Mouse (Mus musculus): ENCODE results near the gene Kcnb1.
"Not testable (repeated sequence)": the region's sequence is repeated elsewhere in the genome, so short reads cannot be mapped to it uniquely, and the experiment has no call there.

The Kcnb1 gene

DNA sequence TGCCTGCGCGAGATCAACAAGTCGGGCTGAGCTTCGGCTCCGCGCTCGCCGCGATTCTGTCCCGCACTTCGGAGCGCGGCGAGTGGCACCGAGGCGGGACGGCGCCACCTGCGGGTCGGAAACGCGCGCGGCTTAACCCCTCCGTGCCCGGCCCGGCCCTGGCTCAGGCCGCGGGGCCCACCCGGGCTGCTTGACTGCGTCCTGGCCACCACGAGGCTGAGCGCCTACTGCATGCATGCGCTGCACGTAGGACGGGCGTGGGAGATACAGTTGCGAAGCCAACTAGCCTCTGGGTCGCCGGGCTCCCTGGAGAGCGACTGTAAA, at the start of gene Kcnb1:
Kcnb1 (minus strand) TSS at position 80 of the 324 bp plus-strand sequence.
- peak; percentile 81 to 85 for DNase-seq

DNA sequence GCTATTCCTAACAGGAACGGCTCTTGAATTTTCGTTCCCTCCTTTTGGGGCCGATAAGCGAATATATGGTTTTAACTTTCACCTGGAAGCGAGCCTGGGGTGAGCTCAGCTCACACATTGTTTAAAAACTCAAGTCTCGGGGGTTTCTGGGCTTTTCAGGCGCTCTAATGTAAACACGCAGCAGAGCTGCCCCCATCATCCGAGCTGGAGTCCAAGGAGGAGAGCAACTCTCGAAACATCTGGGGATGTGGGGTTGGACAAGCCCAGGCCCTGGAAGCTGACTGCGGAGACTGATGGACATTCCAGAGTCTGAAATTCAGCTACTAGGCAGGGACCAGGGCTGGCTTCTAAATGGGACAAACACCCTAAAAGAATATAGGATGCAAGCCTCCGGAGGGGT, 49.3 kb upstream of the Kcnb1 start:
- DNase-seq, result no peak

DNA sequence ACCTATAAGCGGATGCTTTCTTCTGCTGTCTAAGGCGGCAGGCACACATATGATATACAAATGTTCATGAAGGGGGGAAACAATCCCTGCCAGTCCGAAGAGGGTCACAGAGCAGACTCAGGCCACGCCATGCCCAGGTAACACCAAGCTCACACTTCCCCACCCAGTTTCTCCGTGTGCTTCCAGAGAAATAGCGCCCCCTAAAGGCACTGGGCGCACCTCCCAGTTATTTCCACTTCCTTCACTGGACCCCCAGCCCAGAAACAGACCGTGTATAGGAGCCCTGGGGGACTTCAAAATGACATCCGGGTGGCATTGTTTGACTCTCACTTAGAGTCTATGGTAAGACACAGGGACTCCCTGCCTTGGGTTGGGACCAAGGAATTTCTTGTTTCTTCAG, 47.3 kb upstream of the Kcnb1 start:
- no peak for DNase-seq

DNA sequence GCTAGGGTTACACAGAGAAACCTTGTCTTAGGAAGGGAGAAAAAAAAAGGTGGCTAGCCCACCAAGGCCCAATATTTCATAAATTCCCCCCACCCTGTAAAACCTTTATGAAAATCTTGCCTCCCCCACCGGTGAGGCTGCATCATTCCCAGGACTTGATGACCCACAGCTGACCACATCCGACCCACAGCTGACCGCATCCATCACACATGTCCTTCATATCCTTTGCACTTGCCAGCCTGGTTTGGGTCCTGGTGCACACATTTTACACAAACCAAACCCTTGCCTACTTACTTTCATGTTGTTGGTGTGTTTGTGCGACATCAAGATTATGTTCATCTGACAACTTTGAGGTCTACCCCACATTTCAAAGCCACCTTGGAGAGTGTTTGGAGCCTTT, 46.2 kb upstream of the Kcnb1 start:
- no peak for DNase-seq

DNA sequence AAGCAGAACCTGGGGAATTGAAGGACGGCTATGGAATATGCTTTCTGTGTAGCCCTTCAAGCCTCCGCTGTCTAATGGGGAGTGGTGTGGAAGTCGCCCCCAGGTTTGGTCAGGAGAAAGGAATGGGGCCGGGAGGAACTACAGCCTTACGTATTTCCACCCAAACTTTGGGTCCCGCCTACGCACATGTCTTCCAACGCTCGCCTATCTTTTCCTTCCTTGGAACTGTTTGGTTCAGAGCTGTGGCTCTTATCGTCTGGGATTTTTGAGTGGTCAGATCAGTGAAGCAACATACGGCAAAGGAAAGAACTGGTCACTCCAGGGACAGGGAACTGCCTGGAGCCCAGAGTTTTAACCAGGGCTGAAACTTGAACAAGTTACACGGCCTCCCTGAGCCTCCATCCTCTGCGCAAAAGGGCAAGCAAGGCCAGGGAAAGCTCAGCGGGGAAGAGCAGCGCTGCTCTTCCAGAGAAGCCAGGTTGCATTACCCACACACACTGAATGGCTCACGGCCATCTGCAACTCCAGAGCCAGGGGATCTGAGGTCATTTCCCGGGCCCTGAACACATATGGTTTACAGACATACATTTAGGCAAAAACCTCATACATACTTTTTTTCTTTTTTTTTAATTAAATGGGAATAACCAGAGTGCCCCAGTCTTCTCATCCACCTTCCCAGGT, 45.5 kb upstream of the Kcnb1 start:
- peak; percentile 48 to 57 for DNase-seq

DNA sequence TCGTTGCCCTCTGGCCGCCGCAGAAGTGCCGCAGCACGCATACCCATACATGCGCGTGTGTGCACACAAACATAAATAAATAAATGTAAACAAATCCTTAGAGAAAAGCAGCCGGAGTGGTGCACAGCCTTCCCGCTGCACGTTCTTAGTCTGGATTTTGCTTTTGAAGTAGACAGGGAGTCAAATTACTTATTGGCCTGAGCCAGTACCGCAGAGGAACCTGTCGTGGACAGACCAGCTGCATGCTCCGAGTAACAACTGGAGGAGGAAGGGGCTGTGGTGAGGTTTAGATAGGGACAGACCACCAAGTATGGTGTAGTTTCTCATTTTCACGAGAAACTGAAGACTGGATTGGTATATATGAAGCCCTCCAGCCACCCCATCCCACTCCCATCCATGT, 43.8 kb upstream of the Kcnb1 start:
- no peak for DNase-seq

DNA sequence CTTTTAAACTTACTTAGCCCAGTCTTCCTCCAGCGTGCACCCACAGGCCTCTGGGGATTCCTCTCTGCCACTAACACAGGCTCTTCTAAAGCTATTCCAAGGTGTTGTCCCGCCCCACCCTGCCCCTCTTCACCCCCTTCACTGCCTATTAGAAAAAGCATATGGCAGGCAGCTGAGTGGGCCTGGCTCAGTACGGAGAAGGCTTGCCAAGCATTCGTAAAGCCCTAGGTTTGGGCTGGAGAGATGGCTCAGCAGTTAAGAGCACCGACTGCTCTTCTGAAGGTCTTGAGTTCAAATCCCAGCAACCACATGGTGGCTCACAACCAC, 43.0 kb upstream of the Kcnb1 start:
- DNase-seq, result no peak

DNA sequence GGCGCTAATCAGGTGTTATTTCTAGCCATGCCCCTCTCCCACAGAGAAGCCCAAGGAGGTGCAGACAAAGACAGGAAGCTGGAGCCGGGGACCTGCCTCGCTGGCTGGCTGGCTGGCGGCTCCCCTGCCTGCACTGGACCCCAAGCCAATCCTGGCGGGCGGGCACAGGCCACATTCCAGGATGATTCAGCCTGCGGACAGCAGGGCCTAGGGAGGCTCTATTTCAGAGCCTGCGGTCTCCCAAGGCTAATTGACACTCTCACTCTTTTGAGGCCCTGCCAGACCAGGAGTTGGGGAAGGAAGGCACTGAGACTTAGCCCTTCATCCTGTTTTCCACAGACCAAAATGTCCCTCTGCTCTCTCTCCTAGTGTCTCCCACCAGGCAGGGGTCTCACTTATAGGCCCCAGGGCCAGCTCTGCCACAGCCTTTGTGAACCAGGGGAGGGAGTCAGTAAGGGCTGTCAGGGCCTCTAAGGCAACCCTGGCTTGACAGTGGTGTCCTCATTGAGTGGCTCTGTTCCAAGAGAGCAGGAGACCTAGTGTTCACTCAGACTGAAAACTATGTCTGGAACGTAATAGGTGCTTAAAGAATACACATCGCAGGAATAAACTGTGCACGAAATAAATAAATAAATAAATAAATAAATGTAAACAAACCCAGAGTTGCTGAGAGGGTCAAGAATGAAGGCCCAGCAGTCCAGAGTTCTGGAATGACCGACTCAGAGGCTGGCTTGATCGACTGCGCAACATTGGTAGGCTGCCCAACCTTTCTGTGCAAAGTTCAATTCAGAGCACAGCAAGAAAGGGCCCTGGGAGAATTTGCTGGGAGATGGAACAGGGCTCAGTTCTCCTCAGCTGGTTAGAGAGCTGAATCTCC, 42.4 kb upstream of the Kcnb1 start:
- peak; percentile 34 to 61 for DNase-seq

DNA sequence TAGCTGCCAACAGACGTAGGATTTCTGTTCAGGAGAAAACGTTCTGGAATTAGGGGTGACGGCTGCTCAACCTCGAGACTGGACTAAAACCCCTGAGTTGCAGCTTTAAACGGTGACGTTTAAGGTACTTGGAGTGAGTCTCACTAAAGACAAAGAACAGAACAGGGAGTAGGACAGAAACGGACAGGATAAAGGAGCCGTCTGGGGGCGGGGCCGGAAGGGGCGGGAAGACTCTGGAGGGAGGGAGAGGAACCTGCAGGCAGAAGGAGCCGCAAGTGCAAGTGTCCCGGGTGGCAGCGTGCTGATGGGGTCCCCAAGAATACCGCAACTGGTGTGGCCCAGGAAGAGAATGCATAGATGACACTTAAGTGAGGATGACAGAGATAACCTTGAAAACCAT, 40.6 kb upstream of the Kcnb1 start:
- peak in 1 of 2 experiments; percentile 29 for DNase-seq

DNA sequence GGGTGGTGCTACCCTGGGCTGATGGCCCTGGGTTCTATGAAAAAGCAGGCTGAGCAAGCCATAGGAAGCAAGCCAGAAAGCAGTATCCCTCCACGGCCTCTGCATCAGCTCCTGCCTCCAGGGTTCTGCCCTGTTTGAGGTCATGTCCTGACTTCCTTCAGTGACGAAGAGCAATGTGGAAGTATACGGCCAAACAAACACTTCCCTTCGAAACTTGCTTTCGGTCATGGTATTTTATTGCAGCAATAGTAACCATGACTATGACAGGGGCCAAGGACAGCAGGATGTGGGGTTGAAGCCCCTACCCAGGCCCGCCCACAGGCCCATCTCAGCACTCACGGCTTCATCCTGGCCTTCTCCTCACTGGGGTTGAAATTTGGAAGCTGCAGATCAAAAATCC, 35.0 kb upstream of the Kcnb1 start:
- DNase-seq, result no peak

DNA sequence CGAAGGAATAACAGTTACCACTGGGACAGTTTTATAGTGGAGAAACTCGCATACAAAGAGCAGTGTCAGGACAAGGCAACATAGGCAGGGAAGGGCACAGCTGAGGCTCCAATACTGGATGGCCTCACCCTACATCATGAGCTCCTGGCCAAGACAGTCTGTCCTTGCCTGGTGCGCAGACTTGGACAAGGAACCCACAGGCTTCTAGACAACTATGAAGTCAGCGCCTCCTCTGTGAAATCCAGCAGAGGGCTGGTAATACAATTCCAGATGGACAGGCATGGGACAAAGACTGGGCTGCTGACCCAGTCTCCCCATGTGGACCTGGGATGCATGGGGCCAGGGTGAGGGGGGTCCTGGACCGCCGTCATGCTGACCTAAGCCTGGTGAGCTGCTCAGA, 34.2 kb upstream of the Kcnb1 start:
- no peak for DNase-seq

DNA sequence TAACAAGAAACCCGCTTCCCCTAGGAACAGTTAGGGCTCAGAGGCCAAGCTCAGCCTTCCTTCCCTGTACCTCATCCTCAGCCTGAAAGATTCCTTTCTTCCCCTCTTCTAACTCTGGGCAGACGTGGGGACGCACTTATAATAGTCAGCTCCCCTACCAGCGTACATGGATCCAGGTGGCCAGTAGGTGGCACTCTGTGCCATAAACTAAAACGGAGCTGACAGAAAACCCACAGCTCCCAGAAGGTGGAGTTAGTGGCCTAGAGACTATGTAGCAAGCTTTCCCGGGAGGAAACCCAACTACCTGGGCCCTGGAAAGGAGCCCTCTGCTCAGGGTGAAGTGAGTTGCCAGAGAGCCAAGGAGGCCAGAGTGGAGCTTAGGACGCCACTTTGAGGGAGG, 32.2 kb upstream of the Kcnb1 start:
- peak; percentile 89 to 90 for DNase-seq

DNA sequence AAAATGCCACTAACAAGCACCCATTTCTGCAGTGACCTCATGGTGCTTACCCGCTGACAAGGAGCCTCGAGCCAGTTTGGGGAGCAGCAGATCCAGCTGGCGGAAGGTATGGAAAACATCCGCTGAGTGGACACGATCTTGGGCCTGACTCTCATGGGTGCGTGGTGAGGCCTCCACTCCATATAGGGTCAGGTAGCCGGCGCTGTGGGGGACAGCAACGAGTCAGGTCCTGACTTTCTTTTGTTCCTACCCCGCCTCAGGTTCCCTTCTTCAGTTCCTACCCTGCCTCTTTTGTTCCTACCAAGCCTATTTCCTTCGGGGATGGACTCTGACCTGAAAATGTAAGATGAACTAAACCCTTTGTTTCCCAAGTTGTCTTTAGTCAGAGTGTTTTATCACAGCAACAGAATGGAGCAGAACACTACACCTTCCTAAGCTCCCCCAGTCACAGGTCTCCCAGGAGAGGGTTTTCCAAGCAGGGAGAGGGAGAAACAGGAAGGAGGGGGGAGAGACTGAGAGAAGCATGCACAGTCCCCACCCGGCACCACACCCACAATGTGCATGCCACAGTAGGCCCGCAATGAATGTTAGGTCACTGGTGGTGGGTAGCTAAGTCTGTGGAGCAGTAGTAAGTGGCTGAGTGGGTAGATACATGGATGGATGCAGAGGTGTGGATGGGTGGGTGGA, 31.3 kb upstream of the Kcnb1 start:
- no peak for DNase-seq

DNA sequence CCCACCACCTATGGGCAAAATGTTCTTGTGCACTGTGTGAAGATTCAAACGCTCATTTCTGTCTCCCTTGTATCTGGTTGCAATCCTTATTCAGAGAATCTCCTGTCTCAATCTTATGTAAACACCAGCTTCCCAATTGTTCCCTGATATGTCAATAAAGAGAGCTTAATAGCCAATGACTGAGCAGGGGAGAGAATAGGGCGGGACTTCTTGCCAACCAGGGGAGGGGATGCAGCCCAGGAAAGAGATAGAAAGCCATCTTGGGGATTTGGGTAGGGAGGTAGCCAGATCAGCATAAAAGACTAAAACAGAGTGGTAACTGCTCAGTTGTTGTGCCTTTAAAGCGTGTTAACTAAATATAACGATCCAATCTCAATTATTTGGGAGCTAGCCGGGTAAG, 30.8 kb upstream of the Kcnb1 start:
- DNase-seq, result no peak

DNA sequence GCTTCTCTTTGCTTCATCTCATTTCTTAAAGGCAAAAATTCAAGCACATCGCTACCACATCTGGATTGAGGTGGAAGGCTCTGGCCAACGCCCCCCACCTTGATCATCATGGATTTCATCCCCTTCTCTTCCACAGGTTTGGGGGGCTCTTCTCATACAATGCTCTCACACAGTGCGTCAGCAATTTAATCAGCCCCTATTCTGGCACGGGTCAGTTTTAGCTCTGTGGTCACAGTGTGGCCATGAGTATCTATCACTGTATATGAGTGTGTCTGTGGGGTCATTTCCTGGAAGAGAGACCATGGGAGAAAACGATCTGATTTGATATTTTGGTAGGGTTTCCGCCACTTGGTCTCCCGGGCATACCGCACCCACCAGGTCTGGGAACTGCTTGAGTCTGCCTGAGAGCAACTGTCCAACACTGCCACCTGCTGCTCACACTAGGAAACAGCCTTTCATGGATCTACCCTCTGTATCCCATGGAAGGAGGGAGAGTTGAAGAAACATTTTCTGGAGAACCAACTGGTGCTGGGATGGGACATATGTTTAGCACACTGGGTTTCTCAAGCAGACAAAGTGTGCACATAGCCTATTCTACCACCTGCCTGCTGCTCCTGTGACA, 29.3 kb upstream of the Kcnb1 start:
- peak; percentile 94 for DNase-seq

DNA sequence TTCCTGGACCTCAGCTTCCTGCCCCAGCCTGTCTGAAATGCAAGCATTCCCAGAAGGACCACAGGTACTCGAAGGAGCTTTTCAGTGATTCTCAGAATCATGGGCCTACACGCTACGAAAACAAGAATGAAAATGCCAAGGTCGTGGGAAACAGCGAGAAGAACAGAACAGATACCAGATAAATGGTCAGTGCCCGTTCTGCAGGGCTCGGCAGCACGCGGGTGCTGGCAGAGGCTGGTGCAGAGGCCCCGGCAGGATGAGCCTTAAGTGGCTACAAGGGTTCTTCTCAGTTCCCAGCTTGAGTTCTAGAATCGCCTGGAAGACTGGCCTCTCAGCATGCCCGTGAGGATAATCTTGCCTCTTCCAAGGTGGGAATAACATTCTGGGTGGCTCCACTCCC, 23.7 kb upstream of the Kcnb1 start:
- no peak for DNase-seq

DNA sequence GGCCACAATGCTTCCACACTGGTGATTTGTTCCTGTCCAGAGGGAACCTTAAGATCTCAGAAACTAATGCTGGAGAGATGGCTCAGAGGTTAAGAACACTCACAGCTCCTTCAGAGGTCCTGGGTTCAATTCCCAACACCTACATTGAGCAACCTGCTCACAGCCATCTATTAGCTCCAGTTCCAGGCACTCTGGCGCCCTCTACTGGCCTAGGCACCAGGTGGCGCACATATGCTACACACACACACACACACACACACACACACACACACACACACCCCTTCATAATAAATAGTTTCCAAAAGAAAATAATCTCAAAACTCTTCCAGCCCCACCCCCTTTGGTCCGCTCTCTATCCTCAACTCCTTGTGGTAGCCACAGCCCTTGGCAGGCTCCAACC, 23.1 kb upstream of the Kcnb1 start:
- DNase-seq, result peak; percentile 56 to 62

DNA sequence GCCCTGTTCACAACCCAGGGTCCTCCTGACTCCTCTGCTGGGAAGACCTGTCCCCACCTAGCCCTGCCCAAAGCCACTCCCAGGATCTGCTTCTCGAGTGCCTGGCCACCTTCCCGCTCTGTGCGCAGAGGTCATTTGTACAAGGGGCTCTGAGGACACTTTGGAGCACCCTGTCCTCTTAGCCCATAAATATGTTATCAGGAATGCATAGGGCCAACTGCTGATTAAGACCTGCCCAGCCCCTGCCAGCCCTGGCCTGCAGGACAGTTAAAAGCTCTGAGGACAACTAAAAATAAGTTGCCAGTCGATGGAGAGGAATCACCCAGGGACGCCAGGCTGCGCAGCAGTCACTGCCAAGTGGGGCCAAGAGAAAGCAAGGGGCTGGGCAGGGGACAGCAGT, 22.6 kb upstream of the Kcnb1 start:
- no peak for DNase-seq

DNA sequence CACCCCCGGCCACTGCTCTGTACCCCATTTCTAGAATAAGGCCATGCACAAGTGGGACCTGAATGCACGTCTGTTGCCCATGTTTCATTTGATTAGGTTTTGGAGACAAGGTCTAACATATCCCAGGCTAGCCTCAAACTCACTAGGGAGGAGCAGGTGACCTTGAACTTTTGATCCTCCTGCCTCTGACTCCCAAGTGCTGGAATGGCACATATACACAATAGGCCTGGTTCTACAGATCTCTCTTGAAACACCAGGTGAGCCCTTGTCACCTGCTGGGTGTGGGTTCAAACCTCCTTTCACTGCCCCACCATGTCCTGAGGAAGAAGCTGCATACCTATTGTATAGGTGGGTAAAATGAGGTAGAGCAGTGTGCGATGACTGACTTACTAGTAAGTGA, 22.1 kb upstream of the Kcnb1 start:
- DNase-seq, result no peak

DNA sequence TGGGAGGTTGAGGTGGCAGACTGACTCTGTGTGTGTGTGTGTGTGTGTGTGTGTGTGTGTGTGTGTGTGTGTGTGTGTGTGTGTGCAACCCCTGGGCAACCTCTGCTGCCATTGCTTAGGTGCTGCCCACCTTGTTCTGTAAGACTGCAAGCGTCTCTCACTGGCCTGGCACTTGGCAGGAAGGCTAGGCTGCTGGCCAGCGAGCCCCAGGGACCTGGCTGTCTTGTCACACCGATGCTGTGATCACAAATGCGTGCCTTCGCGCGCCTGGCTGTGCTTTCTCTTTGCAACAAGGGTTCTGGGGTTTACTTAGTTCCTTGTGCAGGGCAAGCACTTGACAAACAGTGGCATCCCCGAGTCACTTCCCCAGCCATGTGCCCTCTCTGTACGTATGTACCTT, 19.9 kb upstream of the Kcnb1 start:
- peak; percentile 93 to 95 for DNase-seq

DNA sequence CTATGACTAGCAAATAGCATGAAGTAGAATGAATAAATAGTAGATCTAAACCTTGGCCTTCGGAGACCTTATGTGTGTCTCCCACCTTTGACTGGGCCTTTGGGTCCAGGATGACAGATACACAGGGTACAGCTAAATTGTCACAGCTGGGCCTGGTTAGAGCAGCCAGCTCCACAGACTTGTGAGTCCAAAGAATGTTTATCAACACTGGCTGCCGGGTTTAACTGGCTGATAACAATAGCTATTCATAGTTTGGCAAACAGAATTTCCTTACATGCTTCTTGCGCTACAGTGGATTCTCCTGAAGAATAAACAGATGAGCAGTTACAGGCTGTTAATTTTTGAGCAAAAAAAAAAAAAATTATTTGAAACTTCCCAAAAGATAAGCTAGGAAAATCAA, 19.0 kb upstream of the Kcnb1 start:
- DNase-seq, result no peak

DNA sequence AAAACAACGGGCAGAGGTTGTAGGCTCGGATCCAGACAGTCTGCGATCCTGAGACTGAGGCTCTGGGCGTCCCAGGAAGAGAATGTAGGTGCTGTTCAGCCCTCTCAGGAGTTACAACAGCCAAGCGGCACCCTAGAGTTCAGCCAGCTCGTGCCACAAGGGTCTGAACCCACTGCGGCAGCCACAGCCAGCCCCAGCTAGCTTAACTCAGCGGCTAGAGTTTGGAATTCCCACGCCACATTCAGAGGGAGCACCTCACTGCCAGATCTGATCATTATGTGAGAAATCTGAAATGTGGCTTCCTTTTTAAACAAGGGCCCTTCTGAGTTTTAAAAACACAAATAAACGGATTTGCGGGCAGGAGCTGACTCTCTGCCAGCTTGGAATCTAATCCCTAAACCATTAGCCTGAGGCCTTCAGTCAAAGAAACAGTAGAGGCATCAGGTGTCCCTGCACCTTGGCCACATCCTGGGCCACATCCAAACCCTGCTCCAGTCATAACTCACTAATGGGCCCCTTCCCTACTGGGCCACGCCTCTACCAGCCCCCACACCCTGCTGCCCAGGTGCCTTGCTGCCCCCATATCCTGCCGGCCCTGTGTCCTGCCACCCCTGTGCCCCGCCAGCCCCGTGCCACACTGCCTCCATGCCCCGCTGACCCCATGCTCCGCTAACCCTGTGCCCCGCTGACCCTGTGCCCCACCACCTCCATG, 16.1 kb upstream of the Kcnb1 start:
- DNase-seq, result no peak

DNA sequence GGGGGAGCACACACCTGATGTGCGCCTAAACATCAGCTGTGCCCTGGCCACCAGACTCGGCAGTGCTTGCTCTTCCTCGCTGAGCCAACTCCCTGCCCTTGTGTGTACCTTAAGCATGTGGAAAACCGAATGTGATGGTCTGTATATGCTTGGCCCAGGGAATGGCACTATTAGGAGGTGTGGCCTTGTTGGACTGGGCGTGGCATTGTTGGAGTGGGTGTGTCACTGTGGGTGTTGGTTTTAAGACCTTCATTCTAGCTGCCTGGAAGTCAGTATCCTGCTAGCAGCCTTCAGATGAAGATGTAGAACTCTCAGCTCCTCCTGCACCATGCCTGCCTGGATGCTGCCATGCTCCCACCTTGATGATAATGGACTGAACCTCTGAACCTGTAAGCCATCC, 14.7 kb upstream of the Kcnb1 start:
- DNase-seq, result not testable (repeated sequence)
